Mouse (Mus musculus): ENCODE measurements around the gene Chst13. TPM values are rescaled to one million over a fixed set of nuclear protein-coding genes. Genes with fewer than 3 reads are reported as not detected.

Chst13 gene
- polyA plus RNA-seq (2014; fragmentation: Illumina TruSeq; extraction: RNeasy Lipid Tissue Mini Kit (QIAGEN cat#74804); ENCODE audit: low read depth, low replicate concordance), result not detected

DNA sequence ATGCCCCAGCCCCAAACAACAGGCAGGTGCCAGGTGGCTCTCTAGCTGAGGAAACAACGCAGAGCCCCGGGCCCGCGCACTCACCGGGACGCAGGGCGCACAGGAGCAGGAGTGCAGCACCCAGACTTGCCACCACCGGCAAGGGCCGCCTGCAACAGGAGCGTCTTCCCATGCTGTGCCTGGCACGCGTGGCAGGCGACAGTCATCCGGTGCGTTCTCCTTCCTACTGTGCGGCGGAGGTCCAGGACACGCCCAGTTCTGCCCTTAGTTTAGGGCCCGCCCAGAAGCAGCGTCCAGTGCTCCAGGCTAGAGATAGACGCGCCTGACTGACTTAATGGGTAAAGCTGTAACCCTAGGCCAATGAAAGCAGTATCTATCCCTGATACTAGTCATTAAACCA lies at the start of gene Chst13:
Chst13 (minus strand) TSS at position 195 of the 400 bp plus-strand sequence.

DNA sequence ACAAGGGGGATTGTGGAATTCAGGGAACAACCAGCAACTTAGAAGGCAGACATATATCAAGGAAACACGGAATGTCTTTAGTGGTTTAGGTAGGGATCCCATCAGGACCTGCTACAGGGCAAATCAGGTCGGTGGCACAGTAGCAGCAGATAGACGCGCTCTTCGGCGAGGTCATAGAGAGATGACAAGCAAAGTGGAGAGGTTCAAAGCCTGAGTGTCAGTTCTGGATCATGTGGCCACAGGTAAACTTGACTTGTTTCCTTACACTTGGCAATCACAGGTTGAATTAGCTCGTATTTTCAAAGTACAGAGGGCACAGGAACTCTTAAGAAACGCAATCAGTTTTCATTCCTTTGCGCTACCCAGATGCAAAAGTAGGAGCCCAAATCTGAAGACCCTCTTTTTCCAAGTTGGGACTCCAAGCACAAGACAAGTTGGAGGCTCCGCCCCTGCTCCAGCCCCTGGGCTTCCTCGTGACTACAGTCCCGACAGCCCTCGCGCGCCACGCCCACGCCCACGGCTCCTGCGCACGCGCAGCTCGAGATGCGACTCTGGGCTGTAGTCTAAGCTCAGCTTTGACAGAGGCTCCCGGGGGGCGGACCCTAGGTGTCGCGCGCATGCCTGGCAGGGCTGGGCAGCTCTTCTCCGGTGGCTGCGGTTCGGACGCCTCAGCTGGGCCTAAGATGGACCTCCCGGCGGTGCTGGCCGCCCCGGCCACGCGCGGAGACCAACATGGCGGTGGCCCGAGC lies 44.2 kb upstream of the Chst13 start, which contains the start of gene Zxdc:
Zxdc (plus strand) TSS at position 517 of the 749 bp plus-strand sequence.

DNA sequence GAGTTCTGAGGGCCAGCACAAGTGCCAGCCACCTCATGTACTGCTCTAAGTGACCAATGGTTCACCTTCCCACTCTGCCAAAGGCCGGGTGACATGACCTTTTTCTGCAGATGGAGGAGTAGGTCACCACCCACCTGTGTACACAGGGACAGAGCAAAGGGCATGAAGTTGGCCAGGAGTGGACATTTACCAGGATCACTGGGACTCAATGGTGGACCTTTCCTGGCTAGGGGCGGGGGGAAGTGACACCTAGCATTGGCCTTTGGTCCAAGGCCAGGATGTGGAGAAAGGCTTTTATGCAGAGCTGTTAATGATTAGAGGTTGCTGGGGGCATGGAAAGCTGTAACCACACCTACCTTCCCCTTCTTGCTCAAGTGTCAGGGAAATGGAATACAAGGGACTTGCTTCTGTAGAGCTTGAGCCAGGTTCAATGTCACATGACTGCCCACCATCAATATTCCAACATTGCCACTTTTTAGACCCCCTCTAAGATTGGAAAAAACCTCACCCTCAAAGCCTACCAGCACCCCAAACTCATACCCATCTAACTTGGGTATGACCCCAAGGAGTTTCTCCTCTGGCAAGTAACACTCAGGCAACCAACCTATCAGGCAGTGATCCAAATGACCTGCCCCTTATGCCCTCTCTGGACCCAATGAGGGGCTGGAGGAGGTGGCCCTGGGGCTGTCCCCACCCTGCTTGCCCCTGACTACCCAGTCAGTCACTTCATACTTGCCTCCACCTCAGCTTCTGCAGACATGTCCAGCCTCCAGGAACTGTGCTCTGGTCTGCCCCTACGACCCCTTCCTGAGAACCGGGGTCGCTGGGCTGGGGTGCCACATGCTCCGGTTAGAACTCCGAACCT lies 7.8 kb upstream of the Chst13 start, which contains the start of gene Uroc1:
Uroc1 (plus strand) TSS at position 724 of the 865 bp plus-strand sequence.

DNA sequence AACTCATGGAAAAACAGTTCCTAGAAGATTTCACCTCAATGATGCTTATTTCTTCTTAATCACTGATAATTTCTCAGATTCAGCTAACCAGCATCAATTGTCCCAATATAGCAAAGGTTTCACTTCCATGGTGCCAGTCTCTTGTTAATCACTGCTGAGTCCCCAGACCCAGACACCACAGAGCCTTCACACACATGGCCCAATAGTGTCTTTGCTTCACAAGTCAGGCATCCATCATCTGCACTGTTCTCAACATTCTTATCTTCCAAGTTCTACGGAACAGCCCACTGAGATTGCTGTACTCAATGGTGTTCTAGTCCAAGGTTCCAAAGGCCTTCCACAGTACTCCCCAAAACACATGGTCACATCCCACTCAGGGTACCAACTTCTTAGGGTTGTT lies 24.1 kb downstream of the Chst13 start, which contains the start of gene BC048671:
BC048671 (plus strand) TSS at position 301 of the 400 bp plus-strand sequence.

Other genes with a start within 250 kb of the Chst13 start
- not detected for gene Vmn1r49, start 246.7 kb downstream of the Chst13 start, polyA plus RNA-seq (2014; fragmentation: Illumina TruSeq; extraction: RNeasy Lipid Tissue Mini Kit (QIAGEN cat#74804); ENCODE audit: low read depth, low replicate concordance)
- not detected for gene Vmn1r50, start 223.8 kb downstream of the Chst13 start, polyA plus RNA-seq (2014; fragmentation: Illumina TruSeq; extraction: RNeasy Lipid Tissue Mini Kit (QIAGEN cat#74804); ENCODE audit: low read depth, low replicate concordance)
- gene Vmn1r51, start 202.6 kb downstream of the Chst13 start, polyA plus RNA-seq (2014; fragmentation: Illumina TruSeq; extraction: RNeasy Lipid Tissue Mini Kit (QIAGEN cat#74804); ENCODE audit: low read depth, low replicate concordance), result not detected
- gene Vmn1r52, start 150.4 kb downstream of the Chst13 start, polyA plus RNA-seq (2014; fragmentation: Illumina TruSeq; extraction: RNeasy Lipid Tissue Mini Kit (QIAGEN cat#74804); ENCODE audit: low read depth, low replicate concordance), result not detected
- not detected for gene V1ra8, start 122.4 kb downstream of the Chst13 start, polyA plus RNA-seq (2014; fragmentation: Illumina TruSeq; extraction: RNeasy Lipid Tissue Mini Kit (QIAGEN cat#74804); ENCODE audit: low read depth, low replicate concordance)
- 0.95 TPM for gene Vmn1r53, start 100.7 kb downstream of the Chst13 start, polyA plus RNA-seq (2014; fragmentation: Illumina TruSeq; extraction: RNeasy Lipid Tissue Mini Kit (QIAGEN cat#74804); ENCODE audit: low read depth, low replicate concordance)
- gene Vmn1r54, start 78.9 kb downstream of the Chst13 start, polyA plus RNA-seq (2014; fragmentation: Illumina TruSeq; extraction: RNeasy Lipid Tissue Mini Kit (QIAGEN cat#74804); ENCODE audit: low read depth, low replicate concordance), result not detected
- gene BC048671, start 24.0 kb downstream of the Chst13 start, polyA plus RNA-seq (2014; fragmentation: Illumina TruSeq; extraction: RNeasy Lipid Tissue Mini Kit (QIAGEN cat#74804); ENCODE audit: low read depth, low replicate concordance), result 99.9 TPM
- not detected for gene Uroc1, start 8.1 kb upstream of the Chst13 start, polyA plus RNA-seq (2014; fragmentation: Illumina TruSeq; extraction: RNeasy Lipid Tissue Mini Kit (QIAGEN cat#74804); ENCODE audit: low read depth, low replicate concordance)
- gene Zxdc, start 44.3 kb upstream of the Chst13 start, polyA plus RNA-seq (2014; fragmentation: Illumina TruSeq; extraction: RNeasy Lipid Tissue Mini Kit (QIAGEN cat#74804); ENCODE audit: low read depth, low replicate concordance), result 5.0 TPM
- gene Cfap100, start 103.6 kb upstream of the Chst13 start, polyA plus RNA-seq (2014; fragmentation: Illumina TruSeq; extraction: RNeasy Lipid Tissue Mini Kit (QIAGEN cat#74804); ENCODE audit: low read depth, low replicate concordance), result 25.3 TPM
- gene Klf15, start 137.4 kb upstream of the Chst13 start, polyA plus RNA-seq (2014; fragmentation: Illumina TruSeq; extraction: RNeasy Lipid Tissue Mini Kit (QIAGEN cat#74804); ENCODE audit: low read depth, low replicate concordance), result 1.7 TPM
- gene Aldh1l1, start 161.2 kb upstream of the Chst13 start, polyA plus RNA-seq (2014; fragmentation: Illumina TruSeq; extraction: RNeasy Lipid Tissue Mini Kit (QIAGEN cat#74804); ENCODE audit: low read depth, low replicate concordance), result 2.1 TPM